In the genomic region with DNA sequence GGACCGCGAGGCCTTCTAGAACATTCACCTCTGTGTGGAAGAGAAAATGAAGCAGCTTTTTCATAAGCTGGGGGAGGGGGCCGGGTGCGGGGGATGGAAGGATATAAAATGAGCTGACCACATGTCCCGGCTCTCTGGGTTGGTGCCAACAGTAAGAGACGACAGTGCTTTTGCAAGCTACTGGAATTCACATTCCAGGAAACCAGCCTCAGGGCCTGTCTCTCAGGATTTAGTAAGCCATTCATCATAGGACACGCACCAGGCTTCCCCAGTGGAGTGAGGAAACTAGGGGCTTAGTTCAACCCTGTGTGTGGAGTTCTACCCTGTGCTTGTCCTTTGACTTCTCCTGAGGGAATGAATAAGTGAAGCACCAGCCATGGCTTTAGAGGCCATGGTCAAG, we compare ENCODE assay signal across 13 mouse cellular contexts. TPM values are rescaled to one million over a fixed set of nuclear protein-coding genes. Genes with fewer than 3 reads are reported as not detected.
DNase-seq lines count a peak whose midpoint lies in the region; ATAC-seq and TF ChIP-seq lines count a peak whose summit lies in the region.
"Had no signal": no experiment of that assay in that cellular context is flagged by ENCODE, and none has a peak within 500 bp of the region (broad histone marks: within the 10 kb centered on the region; RNA-seq: fewer than 3 reads in every experiment).

No protein-coding gene starts in this region.

- H3K79me2 ChIP-seq in heart, adult 2 months (replicated peaks; ENCODE audit: control insufficient read depth, insufficient read depth, low read length), result no peaks in the 10 kb centered on the region

- no peak overlapping the region for H3K4me3 ChIP-seq in heart, postnatal 0 days (ENCODE audit: low read depth, low read length)
- H3K4me3 ChIP-seq in heart, adult 2 months, result no peak overlapping the region
- no peak overlapping the region for H3K4me3 ChIP-seq in stomach, embryonic 14.5 days (ENCODE audit: low read depth, low read length)
- H3K4me3 ChIP-seq in stomach, postnatal 0 days (ENCODE audit: low read depth, low read length), result no peak overlapping the region
- no peak overlapping the region for H3K4me3 ChIP-seq in kidney, embryonic 14.5 days (ENCODE audit: low read length)
- H3K4me3 ChIP-seq: forebrain, embryonic 12.5 days; megakaryocyte, embryonic 14.5 days; neural tube, embryonic 13.5 days had no signal

- H3K4me2 ChIP-seq in heart, postnatal 0 days (ENCODE audit: low read depth, low read length), result no peak overlapping the region
- no peak overlapping the region for H3K4me2 ChIP-seq in stomach, embryonic 14.5 days (replicated peaks; ENCODE audit: low read depth, low read length)
- H3K4me2 ChIP-seq in stomach, postnatal 0 days (replicated peaks; ENCODE audit: low read depth), result no peak overlapping the region
- no peak overlapping the region for H3K4me2 ChIP-seq in kidney, embryonic 14.5 days (replicated peaks; ENCODE audit: low read depth, low read length)
- H3K4me2 ChIP-seq: forebrain, embryonic 12.5 days; neural tube, embryonic 13.5 days had no signal

- ATAC-seq in heart, postnatal 0 days (ENCODE audit: insufficient read depth, low read depth), result no peak
- 0 out of 2 replicates have a peak, but pooled peaks have one; percentile 33 for ATAC-seq in stomach, embryonic 14.5 days (ENCODE audit: insufficient number of reproducible peaks, insufficient read depth, low FRiP score, low read depth)
- ATAC-seq in stomach, postnatal 0 days (ENCODE audit: low FRiP score, low TSS enrichment), result no peak; the same call in 1 of the 2 replicates
- ATAC-seq in kidney, embryonic 14.5 days (ENCODE audit: low FRiP score, low TSS enrichment), result peak; percentile 57; the same call in 1 of the 2 replicates
- ATAC-seq in erythroblast, adult 5-6 weeks (replicated peaks; ENCODE audit: low FRiP score, poor library complexity, severe bottlenecking), result no peak

- H3K4me1 ChIP-seq in heart, postnatal 0 days (ENCODE audit: control insufficient read depth, insufficient read depth), result peaks cover 9% of the 10 kb centered on the region
- H3K4me1 ChIP-seq in heart, adult 2 months (ENCODE audit: control insufficient read depth, insufficient read depth, low read length), result no peaks in the 10 kb centered on the region
- H3K4me1 ChIP-seq in stomach, embryonic 14.5 days (ENCODE audit: control insufficient read depth, insufficient read depth, low read length), result no peaks in the 10 kb centered on the region
- H3K4me1 ChIP-seq in stomach, postnatal 0 days (replicated peaks; ENCODE audit: control insufficient read depth, insufficient read depth), result no peaks in the 10 kb centered on the region
- H3K4me1 ChIP-seq in kidney, embryonic 14.5 days (ENCODE audit: control insufficient read depth, insufficient read depth, low read length), result peaks cover 8% of the 10 kb centered on the region; the same call in 1 of the 2 replicates
- H3K4me1 ChIP-seq: forebrain, embryonic 12.5 days; neural tube, embryonic 13.5 days had no signal

- intact Hi-C loops in heart, adult 2 months (cut with DNase I), result no loop called here

- no peak overlapping the region for H3K9ac ChIP-seq in heart, postnatal 0 days (replicated peaks; ENCODE audit: low read depth, low read length)
- H3K9ac ChIP-seq in heart, adult 2 months (ENCODE audit: low read depth, low read length), result no peak overlapping the region
- no peak overlapping the region for H3K9ac ChIP-seq in stomach, embryonic 14.5 days (replicated peaks; ENCODE audit: low read depth, low read length)
- no peak overlapping the region for H3K9ac ChIP-seq in stomach, postnatal 0 days (ENCODE audit: low read length)
- H3K9ac ChIP-seq in kidney, embryonic 14.5 days (ENCODE audit: low read depth, low read length), result no peak overlapping the region
- H3K9ac ChIP-seq: forebrain, embryonic 12.5 days; neural tube, embryonic 13.5 days had no signal

- no peaks in the 10 kb centered on the region for H3K27me3 ChIP-seq in heart, postnatal 0 days (ENCODE audit: control insufficient read depth, insufficient read depth, low read length)
- H3K27me3 ChIP-seq in heart, adult 2 months (ENCODE audit: control insufficient read depth, insufficient read depth, low read length), result no peaks in the 10 kb centered on the region
- no peaks in the 10 kb centered on the region for H3K27me3 ChIP-seq in stomach, embryonic 14.5 days (ENCODE audit: control insufficient read depth, insufficient read depth, low read length)
- H3K27me3 ChIP-seq in stomach, postnatal 0 days (ENCODE audit: control insufficient read depth, insufficient read depth, low read length), result no peaks in the 10 kb centered on the region
- H3K27me3 ChIP-seq in kidney, embryonic 14.5 days (ENCODE audit: control insufficient read depth, insufficient read depth, low read length), result no peaks in the 10 kb centered on the region
- H3K27me3 ChIP-seq: forebrain, embryonic 12.5 days; neural tube, embryonic 13.5 days had no signal

- no peak for TF ChIP-seq CTCF in heart, postnatal 0 days (IDR thresholded peaks at IDR 0.05; ENCODE audit: low read depth)
- TF ChIP-seq CTCF in heart, adult 2 months (IDR thresholded peaks at IDR 0.05), result no peak
- no peak for TF ChIP-seq CTCF in stomach, postnatal 0 days (IDR thresholded peaks at IDR 0.05; ENCODE audit: low read depth)

- no peak for TF ChIP-seq EP300 in heart, postnatal 0 days (IDR thresholded peaks at IDR 0.05; ENCODE audit: low read depth)
- no peak for TF ChIP-seq EP300 in heart, adult 2 months (IDR thresholded peaks at IDR 0.05; ENCODE audit: insufficient read depth, low read depth, low read length)
- TF ChIP-seq EP300 in stomach, postnatal 0 days (optimal IDR thresholded peaks at IDR 0.05), result no peak

- H3K36me3 ChIP-seq in heart, postnatal 0 days (replicated peaks; ENCODE audit: control insufficient read depth, insufficient read depth, low read length), result peaks cover 39% of the 10 kb centered on the region
- H3K36me3 ChIP-seq in heart, adult 2 months (ENCODE audit: control insufficient read depth, insufficient read depth, low read length), result no peaks in the 10 kb centered on the region
- H3K36me3 ChIP-seq in stomach, embryonic 14.5 days (ENCODE audit: control insufficient read depth, insufficient read depth, low read length), result peaks cover 9% of the 10 kb centered on the region
- no peaks in the 10 kb centered on the region; the same call in 1 of the 2 replicates for H3K36me3 ChIP-seq in stomach, postnatal 0 days (ENCODE audit: control insufficient read depth, insufficient read depth, low read length)
- peaks cover 42% of the 10 kb centered on the region for H3K36me3 ChIP-seq in kidney, embryonic 14.5 days (ENCODE audit: control insufficient read depth, insufficient read depth, low read length)

- H3K27ac ChIP-seq in heart, postnatal 0 days (ENCODE audit: low read depth), result peak overlapping the region; percentile 54
- no peak overlapping the region for H3K27ac ChIP-seq in heart, adult 2 months
- H3K27ac ChIP-seq in stomach, embryonic 14.5 days (ENCODE audit: low read length), result no peak overlapping the region
- no peak overlapping the region for H3K27ac ChIP-seq in stomach, postnatal 0 days (replicated peaks)
- peak overlapping the region; percentile 3; the same call in 1 of the 2 replicates for H3K27ac ChIP-seq in kidney, embryonic 14.5 days (ENCODE audit: low read depth, low read length)
- H3K27ac ChIP-seq: forebrain, embryonic 12.5 days; neural tube, embryonic 13.5 days had no signal

- WGBS in heart, postnatal 0 days, result 44% methylated on average over 7 of the region's 7 CpGs
- whole genome bisulfite sequencing in heart, adult 2 months, result 42% methylated on average over 7 of the region's 7 CpGs
- WGBS in stomach, embryonic 14.5 days, result 61% methylated on average over 7 of the region's 7 CpGs
- 71% methylated on average over 7 of the region's 7 CpGs for WGBS in stomach, postnatal 0 days
- WGBS in kidney, embryonic 14.5 days, result 46% methylated on average over 7 of the region's 7 CpGs

- H3K9me3 ChIP-seq in heart, postnatal 0 days (replicated peaks; ENCODE audit: control insufficient read depth, low read length), result no peaks in the 10 kb centered on the region
- no peaks in the 10 kb centered on the region for H3K9me3 ChIP-seq in stomach, embryonic 14.5 days (ENCODE audit: control insufficient read depth, low read depth, low read length)
- H3K9me3 ChIP-seq in stomach, postnatal 0 days (ENCODE audit: control insufficient read depth, low read length), result no peaks in the 10 kb centered on the region
- no peaks in the 10 kb centered on the region for H3K9me3 ChIP-seq in kidney, embryonic 14.5 days (ENCODE audit: control insufficient read depth, low read length)
- H3K9me3 ChIP-seq: forebrain, embryonic 12.5 days; megakaryocyte, embryonic 14.5 days; neural tube, embryonic 13.5 days had no signal

- TF ChIP-seq POLR2A in heart, adult 2 months (IDR thresholded peaks at IDR 0.05; ENCODE audit: insufficient read depth, low read depth, low read length), result no peak

- DNase-seq in heart, postnatal 0 days (ENCODE audit: low spot score), result peak; percentile 33
- DNase-seq in heart, adult 2 months, result no peak
- DNase-seq in stomach, postnatal 0 days (ENCODE audit: low spot score), result no peak
- no peak for DNase-seq in ovary, postnatal 14 days (ENCODE audit: low spot score)
- DNase-seq: gastrocnemius, postnatal 36 days; left cerebral cortex, postnatal 4 days; thymus, postnatal 4 days had no signal

RNA-seq across cellular contexts. Expression of a gene that starts 48.1 kb away (rescaled TPM):
- 8.4 and 10.3 TPM in 2 replicates for total RNA-seq in heart, postnatal 0 days (2014; rRNA removed; ENCODE audit: low replicate concordance)
- polyA plus RNA-seq in heart, postnatal 0 days (2015; fragmentation: Nextera tagmentation; extraction: Ambion mirVana), result 3.6 and 4.4 TPM in 2 replicates
- 10 to 100 TPM; 12.3 to 13.1 TPM for total RNA-seq in heart, adult 2 months (2021)
- polyA plus RNA-seq in heart, adult 2 months (2012; rRNA removed), result 9.2 and 11.3 TPM in 2 replicates
- polyA plus RNA-seq in stomach, embryonic 14.5 days (2014; fragmentation: Nextera tagmentation; extraction: Ambion mirVana), result 15.6 and 16.3 TPM in 2 replicates
- 3.6 and 3.9 TPM in 2 replicates for polyA plus RNA-seq in stomach, postnatal 0 days (2015; fragmentation: Nextera tagmentation; extraction: Ambion mirVana)
- 15.5 and 20.7 TPM in 2 replicates for polyA plus RNA-seq in kidney, embryonic 14.5 days (2014; fragmentation: Nextera tagmentation; extraction: Ambion mirVana)
- total RNA-seq in erythroblast, adult 5-6 weeks (2015; ENCODE audit: low replicate concordance), result 13.8 and 21.3 TPM in 2 replicates
- total RNA-seq in erythroblast, adult 5-6 weeks (2017; ENCODE audit: low replicate concordance), result 2.8 and 4.3 TPM in 2 replicates

Comparison
In these comparisons a context has a peak if more than half of its experiments do, and no peak if none do; other contexts are left out.
1. ATAC-seq: peak in stomach, embryonic 14.5 days (single experiment) and kidney, embryonic 14.5 days (single experiment); none in heart, postnatal 0 days (single experiment), stomach, postnatal 0 days (single experiment) and erythroblast, adult 5-6 weeks (single experiment).
2. H3K27ac ChIP-seq: peak in heart, postnatal 0 days (single experiment) and kidney, embryonic 14.5 days (single experiment); none in heart, adult 2 months (single experiment), stomach, embryonic 14.5 days (single experiment) and stomach, postnatal 0 days (single experiment).